10 mouse cellular contexts compared by ENCODE assay signal in genomic region chr1:152594690-152595089, GRCm38 (mm10).
DNase-seq lines count a peak whose midpoint lies in the region; ATAC-seq lines count a peak whose summit lies in the region.
"Had no signal": no experiment of that assay in that cellular context is flagged by ENCODE, and none has a peak within 500 bp of the region (broad histone marks: within the 10 kb centered on the region; RNA-seq: fewer than 3 reads in every experiment).

No protein-coding gene starts in this region.

- no peak overlapping the region for H3K4me3 ChIP-seq in liver, embryonic 12.5 days
- no peak overlapping the region for H3K4me3 ChIP-seq in liver, embryonic 11.5 days (ENCODE audit: low read depth, low read length)
- H3K4me3 ChIP-seq in heart, embryonic 13.5 days = no peak overlapping the region
- H3K4me3 ChIP-seq in liver, embryonic 16.5 days (ENCODE audit: low read depth, low read length) = no peak overlapping the region
- H3K4me3 ChIP-seq in forebrain, embryonic 16.5 days (replicated peaks; ENCODE audit: low read length) = no peak overlapping the region
- H3K4me3 ChIP-seq: hindbrain, embryonic 15.5 days had no signal

- peaks cover 70% of the 10 kb centered on the region for H3K4me1 ChIP-seq in liver, embryonic 12.5 days
- H3K4me1 ChIP-seq in liver, embryonic 11.5 days (replicated peaks; ENCODE audit: control insufficient read depth, insufficient read depth, low read length) = peaks cover 36% of the 10 kb centered on the region
- H3K4me1 ChIP-seq in heart, embryonic 13.5 days = peaks cover 88% of the 10 kb centered on the region
- peaks cover 49% of the 10 kb centered on the region for H3K4me1 ChIP-seq in liver, embryonic 16.5 days (ENCODE audit: control insufficient read depth, low read depth, low read length)
- no peaks in the 10 kb centered on the region for H3K4me1 ChIP-seq in forebrain, embryonic 16.5 days (replicated peaks; ENCODE audit: control insufficient read depth, insufficient read depth, low read length)

- no peaks in the 10 kb centered on the region for H3K27me3 ChIP-seq in liver, embryonic 12.5 days (replicated peaks)
- no peaks in the 10 kb centered on the region for H3K27me3 ChIP-seq in liver, embryonic 11.5 days (replicated peaks; ENCODE audit: control insufficient read depth, insufficient read depth, low read length)
- no peaks in the 10 kb centered on the region for H3K27me3 ChIP-seq in heart, embryonic 13.5 days (replicated peaks)
- no peaks in the 10 kb centered on the region for H3K27me3 ChIP-seq in liver, embryonic 16.5 days (ENCODE audit: control insufficient read depth, insufficient read depth, low read depth, low read length)
- no peaks in the 10 kb centered on the region for H3K27me3 ChIP-seq in forebrain, embryonic 16.5 days (replicated peaks; ENCODE audit: control insufficient read depth, insufficient read depth, low read length)
- H3K27me3 ChIP-seq: hindbrain, embryonic 15.5 days had no signal

- peak; percentile 38 for DNase-seq in adrenal gland, postnatal 14 days
- DNase-seq in adrenal gland, adult 18-20 months (ENCODE audit: low spot score in 2 of 2) = no peak
- no peak for DNase-seq in liver, embryonic 11.5 days (ENCODE audit: low spot score)
- DNase-seq in embryo, embryonic 10.5 days (ENCODE audit: low spot score) = no peak
- DNase-seq: cerebellum, adult 9-11 months had no signal

- ATAC-seq in liver, embryonic 12.5 days = no peak
- no peak for ATAC-seq in liver, embryonic 11.5 days (replicated peaks; ENCODE audit: low FRiP score)
- no peak for ATAC-seq in heart, embryonic 13.5 days (ENCODE audit: extremely low read depth, insufficient number of reproducible peaks, low FRiP score, low TSS enrichment)
- no peak for ATAC-seq in liver, embryonic 16.5 days (ENCODE audit: low read depth)
- no peak for ATAC-seq in forebrain, embryonic 16.5 days

- H3K4me2 ChIP-seq in liver, embryonic 12.5 days = no peak overlapping the region
- no peak overlapping the region for H3K4me2 ChIP-seq in liver, embryonic 11.5 days
- H3K4me2 ChIP-seq in heart, embryonic 13.5 days = no peak overlapping the region
- no peak overlapping the region for H3K4me2 ChIP-seq in liver, embryonic 16.5 days (ENCODE audit: low read depth, low read length)
- H3K4me2 ChIP-seq in forebrain, embryonic 16.5 days (ENCODE audit: low read length) = no peak overlapping the region
- H3K4me2 ChIP-seq: hindbrain, embryonic 15.5 days had no signal

- H3K36me3 ChIP-seq in liver, embryonic 12.5 days = no peaks in the 10 kb centered on the region
- no peaks in the 10 kb centered on the region; the same call in 1 of the 2 replicates for H3K36me3 ChIP-seq in liver, embryonic 11.5 days (ENCODE audit: control insufficient read depth, insufficient read depth, low read length)
- peaks cover 18% of the 10 kb centered on the region for H3K36me3 ChIP-seq in heart, embryonic 13.5 days
- H3K36me3 ChIP-seq in liver, embryonic 16.5 days (ENCODE audit: control insufficient read depth, insufficient read depth) = no peaks in the 10 kb centered on the region
- H3K36me3 ChIP-seq in forebrain, embryonic 16.5 days (ENCODE audit: control insufficient read depth, insufficient read depth) = no peaks in the 10 kb centered on the region
- H3K36me3 ChIP-seq: hindbrain, embryonic 15.5 days had no signal

- no peak overlapping the region for H3K9ac ChIP-seq in liver, embryonic 12.5 days
- no peak overlapping the region for H3K9ac ChIP-seq in liver, embryonic 11.5 days (ENCODE audit: low read depth, low read length)
- no peak overlapping the region for H3K9ac ChIP-seq in heart, embryonic 13.5 days
- no peak overlapping the region for H3K9ac ChIP-seq in liver, embryonic 16.5 days (ENCODE audit: low read depth, low read length)
- H3K9ac ChIP-seq in forebrain, embryonic 16.5 days (replicated peaks; ENCODE audit: low read depth, low read length) = no peak overlapping the region
- H3K9ac ChIP-seq: hindbrain, embryonic 15.5 days had no signal

- H3K9me3 ChIP-seq in liver, embryonic 12.5 days (replicated peaks) = no peaks in the 10 kb centered on the region
- H3K9me3 ChIP-seq in liver, embryonic 11.5 days (ENCODE audit: control insufficient read depth, low read length) = no peaks in the 10 kb centered on the region
- no peaks in the 10 kb centered on the region for H3K9me3 ChIP-seq in heart, embryonic 13.5 days
- H3K9me3 ChIP-seq in liver, embryonic 16.5 days (replicated peaks; ENCODE audit: control insufficient read depth, low read length) = no peaks in the 10 kb centered on the region
- H3K9me3 ChIP-seq in forebrain, embryonic 16.5 days (ENCODE audit: control insufficient read depth, low read length) = no peaks in the 10 kb centered on the region
- H3K9me3 ChIP-seq: hindbrain, embryonic 15.5 days had no signal

- WGBS in liver, embryonic 12.5 days (ENCODE audit: insufficient replicate concordance) = 16% methylated on average over 5 of the region's 5 CpGs
- WGBS in liver, embryonic 11.5 days = 33% methylated on average over 5 of the region's 5 CpGs
- WGBS in heart, embryonic 13.5 days = 45% methylated on average over 5 of the region's 5 CpGs
- 14% methylated on average over 5 of the region's 5 CpGs for WGBS in liver, embryonic 16.5 days (ENCODE audit: insufficient replicate concordance)
- WGBS in forebrain, embryonic 16.5 days = 88% methylated on average over 5 of the region's 5 CpGs

- H3K27ac ChIP-seq in liver, embryonic 12.5 days = peak overlapping the region; percentile 61
- H3K27ac ChIP-seq in liver, embryonic 11.5 days (ENCODE audit: low read depth, low read length) = no peak overlapping the region
- H3K27ac ChIP-seq in heart, embryonic 13.5 days (replicated peaks) = peak overlapping the region; percentile 49
- peak overlapping the region; percentile 90 for H3K27ac ChIP-seq in liver, embryonic 16.5 days (ENCODE audit: low read length)
- H3K27ac ChIP-seq in forebrain, embryonic 16.5 days (ENCODE audit: low read length) = no peak overlapping the region
- H3K27ac ChIP-seq: hindbrain, embryonic 15.5 days had no signal

Comparison
In these comparisons a context has a peak if more than half of its experiments do, and no peak if none do; other contexts are left out.
1. H3K27ac ChIP-seq: peak in liver, embryonic 12.5 days (single experiment), heart, embryonic 13.5 days (single experiment) and liver, embryonic 16.5 days (single experiment); none in liver, embryonic 11.5 days (single experiment) and forebrain, embryonic 16.5 days (single experiment).